Mouse (Mus musculus) heart, postnatal 36 days (tissue): ENCODE measurements around the gene Padi3. TPM values are rescaled to one million over a fixed set of nuclear protein-coding genes. Genes with fewer than 3 reads are reported as not detected.
A peak's percentile ranks its signal among the peaks of the same experiment; 100 is the strongest.

Experiments used
- DNase-seq, 2 experiments: peaks; one replicate each; pipeline ENCODE4 v3.0.0; 2021 to 2022
- intact Hi-C: fragments of 180-260 bp; cut with DNase I; formaldehyde crosslinking; loops from one replicate; pipeline ENCODE4 v1.15.1; 2025
- total RNA-seq, 2 experiments: library from RNA; stranded (reverse); gene quantifications; 2 replicates each; pipeline ENCODE4 v1.2.3; 2021

The Padi3 gene
- under 1 TPM; 0.14 to 0.19 TPM for total RNA-seq

DNA sequence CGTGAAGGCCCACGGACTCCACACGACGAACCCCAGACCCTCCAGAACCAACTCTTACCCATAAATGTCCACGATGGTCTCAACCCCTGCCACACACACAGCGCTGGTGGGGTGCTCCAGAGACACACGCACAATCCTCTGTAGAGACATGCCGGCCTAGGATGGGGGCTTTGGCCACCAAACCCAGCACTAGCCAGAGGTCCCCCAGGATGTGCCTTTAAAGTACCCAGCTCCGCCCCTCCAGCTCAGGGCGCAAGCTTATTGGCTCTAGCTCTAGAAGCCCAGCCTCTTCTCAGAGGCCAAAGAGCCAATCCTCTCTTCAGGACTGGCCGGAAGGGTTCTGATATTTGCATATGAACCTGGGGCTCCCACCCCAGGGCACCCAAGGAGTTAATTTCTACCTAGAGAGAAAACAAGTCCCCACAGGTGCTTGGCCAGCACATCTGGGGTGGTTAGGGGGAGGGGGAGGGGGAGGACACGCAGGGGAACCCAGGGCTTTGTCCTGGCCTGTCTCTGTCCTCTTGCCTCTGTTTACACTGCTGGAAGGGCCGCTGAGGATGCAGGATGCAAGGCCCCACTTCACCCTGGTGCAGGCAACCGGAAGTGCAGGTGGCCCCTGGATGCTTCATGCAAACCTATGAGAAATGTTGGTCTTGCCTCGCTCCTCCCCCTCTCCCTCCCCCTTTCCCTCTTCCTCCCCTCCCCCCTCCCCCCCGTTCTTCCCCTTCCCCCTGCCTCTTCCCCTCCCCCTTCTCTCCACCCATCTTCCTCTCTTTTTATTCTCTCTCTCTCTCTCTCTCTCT, at the start of gene Padi3:
Gene Padi3 (minus strand): TSS at position 191 of the 803 bp plus-strand sequence.
- intact Hi-C loops = no loop called here
- no peak for DNase-seq

GRCm38 (mm10) chr4:140859291-140859690, 48.8 kb upstream of the Padi3 start:
- intact Hi-C loops = no loop called here
- no peak for DNase-seq

DNA sequence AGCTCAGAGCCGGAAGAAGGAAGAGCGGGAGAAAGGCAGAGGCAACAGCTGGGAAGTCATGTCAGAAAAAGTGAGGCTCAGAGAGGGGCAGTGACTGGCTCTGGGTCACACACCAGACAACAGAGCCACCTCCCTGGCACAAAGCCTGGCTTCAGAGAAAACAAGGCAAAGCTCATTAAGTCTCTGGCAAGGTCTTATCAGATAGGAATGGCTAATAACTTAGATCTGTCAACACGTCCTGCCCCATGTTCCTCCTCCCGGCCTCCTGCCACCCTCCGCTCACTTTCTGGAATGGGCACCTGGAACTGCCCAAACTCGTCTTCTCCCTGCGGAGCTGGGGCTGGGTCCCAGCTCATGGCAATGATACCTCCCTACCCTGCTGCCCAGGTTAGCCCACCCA, 47.4 kb upstream of the Padi3 start:
- intact Hi-C loops = no loop called here
- DNase-seq = no peak

DNA sequence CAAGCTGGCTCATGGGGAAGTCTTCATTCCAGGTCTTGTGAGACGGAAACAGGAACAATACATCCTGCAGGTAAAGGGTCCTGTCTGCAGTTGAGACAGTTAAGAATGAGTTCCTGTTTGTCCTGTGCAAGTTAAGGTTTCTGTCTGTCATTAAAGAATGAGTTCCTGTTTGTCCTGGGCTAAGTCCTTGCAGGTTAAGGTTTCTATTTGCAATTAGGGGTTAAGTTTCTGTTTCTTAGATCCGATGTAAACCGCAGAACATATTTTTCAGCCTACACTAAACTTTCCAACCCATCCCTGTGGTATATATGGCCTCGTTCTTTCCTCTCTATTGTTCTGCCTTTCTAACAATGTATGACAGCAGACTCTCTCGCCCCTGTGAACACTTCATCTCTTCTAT, 46.6 kb upstream of the Padi3 start:
- DNase-seq = no peak
- intact Hi-C loops = no loop called here

DNA sequence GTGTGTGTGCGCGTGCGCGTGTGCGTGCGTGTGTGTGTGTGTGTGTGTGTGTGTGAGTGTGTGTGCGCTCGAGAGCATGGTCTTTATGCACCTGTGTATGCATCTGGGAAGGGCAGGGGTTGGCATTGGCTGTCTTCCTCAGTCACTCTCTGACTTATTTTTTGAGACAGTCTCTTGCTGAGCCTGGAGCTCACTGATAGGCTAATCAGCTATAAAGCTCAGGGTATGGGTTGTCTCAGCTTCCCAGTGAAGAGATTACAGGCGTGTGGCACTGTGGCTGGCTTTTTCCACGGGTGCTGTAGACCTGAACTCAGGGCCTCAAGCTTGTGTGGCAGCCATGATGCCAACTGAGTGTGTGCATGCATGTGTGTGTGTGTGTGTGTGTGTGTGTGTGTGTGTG, 44.7 kb upstream of the Padi3 start:
- no peak for DNase-seq
- intact Hi-C loops = no loop called here

DNA sequence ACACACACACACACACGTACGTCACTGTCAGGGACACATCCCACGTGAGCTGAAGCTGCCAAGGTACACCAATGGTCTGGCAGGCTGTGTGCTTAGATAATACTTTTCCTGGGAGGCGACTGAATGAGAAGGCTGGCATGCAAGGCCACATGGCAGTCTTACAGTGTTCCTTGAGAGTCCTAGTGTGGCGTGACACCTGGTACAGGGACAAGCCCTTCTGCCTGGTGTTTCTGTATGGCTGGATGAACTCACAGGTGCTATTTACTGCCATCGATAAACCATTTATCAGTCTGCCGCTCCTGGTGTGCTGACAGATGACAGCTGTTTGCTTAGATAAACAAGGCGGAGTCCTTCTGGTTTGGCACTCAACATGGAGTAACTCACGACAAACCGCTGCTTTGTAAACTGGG, 44.0 kb upstream of the Padi3 start:
- DNase-seq = peak in 1 of 2 experiments; percentile 6
- intact Hi-C loops = no loop called here

DNA sequence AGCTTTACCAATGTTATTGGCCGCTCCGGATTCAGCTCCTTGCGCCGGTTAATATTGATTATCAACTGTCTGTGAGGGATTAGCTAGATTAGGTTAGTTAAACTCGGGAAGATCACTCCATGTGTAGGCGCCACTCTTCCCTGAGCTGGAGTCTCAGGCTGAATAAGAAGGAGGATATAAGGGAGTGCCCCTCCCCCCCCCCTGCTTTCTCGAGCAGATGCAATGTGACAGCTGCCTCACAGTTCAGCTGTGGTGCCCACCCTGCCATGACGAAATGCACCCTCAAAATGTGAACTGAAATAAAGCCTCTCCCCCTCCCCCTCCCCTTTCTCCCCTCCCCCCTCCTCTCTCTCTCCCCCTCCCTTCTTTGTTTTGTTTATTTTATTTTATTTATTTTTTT, 43.2 kb upstream of the Padi3 start:
- DNase-seq = no peak
- intact Hi-C loops = no loop called here

GRCm38 (mm10) chr4:140849310-140849709, 38.9 kb upstream of the Padi3 start:
- no peak for DNase-seq
- intact Hi-C loops = no loop called here

DNA sequence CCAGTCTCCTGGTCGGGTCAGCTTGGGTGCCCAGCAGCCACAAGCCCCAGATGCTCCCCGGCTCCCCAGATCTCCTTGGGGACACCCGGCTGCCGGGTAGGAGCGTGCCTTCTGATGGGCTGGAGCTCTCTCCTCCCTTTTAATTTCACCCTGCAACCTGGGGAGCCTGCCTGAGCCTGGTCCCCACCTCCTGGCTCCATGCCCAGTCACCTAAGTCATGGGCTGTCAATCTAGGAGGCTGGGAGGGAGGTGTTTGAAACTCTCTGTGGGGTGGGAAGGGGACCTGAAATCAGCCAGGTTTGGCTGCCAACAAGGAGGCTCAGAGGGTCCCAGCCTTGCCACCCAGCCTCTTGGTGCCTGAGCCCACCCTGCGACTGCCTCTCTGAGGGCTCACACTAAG, 35.2 kb upstream of the Padi3 start, which contains the start of gene Padi1:
Gene Padi1 (minus strand): TSS at position 113 of the 400 bp plus-strand sequence.
- DNase-seq = no peak
- intact Hi-C loops = no loop called here

DNA sequence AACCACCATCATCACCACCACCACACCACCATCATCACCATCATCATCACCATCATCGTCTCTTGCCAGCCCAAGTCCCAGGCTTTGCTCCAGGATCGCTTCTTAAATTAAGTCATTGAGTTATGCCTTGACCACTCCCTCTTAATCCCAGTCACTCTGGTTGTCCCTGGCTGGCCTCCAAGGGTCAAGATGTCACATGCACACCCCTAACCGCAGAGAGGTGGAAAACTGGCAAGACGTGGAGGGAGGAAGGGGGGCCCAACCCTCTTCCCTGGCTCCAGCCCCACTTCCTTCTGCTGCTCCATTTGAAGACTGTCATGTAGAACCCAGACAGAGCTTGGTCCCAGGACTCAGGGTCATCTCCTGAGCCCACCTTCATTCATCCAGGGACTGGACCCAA, 34.5 kb upstream of the Padi3 start:
- intact Hi-C loops = no loop called here
- no peak for DNase-seq

DNA sequence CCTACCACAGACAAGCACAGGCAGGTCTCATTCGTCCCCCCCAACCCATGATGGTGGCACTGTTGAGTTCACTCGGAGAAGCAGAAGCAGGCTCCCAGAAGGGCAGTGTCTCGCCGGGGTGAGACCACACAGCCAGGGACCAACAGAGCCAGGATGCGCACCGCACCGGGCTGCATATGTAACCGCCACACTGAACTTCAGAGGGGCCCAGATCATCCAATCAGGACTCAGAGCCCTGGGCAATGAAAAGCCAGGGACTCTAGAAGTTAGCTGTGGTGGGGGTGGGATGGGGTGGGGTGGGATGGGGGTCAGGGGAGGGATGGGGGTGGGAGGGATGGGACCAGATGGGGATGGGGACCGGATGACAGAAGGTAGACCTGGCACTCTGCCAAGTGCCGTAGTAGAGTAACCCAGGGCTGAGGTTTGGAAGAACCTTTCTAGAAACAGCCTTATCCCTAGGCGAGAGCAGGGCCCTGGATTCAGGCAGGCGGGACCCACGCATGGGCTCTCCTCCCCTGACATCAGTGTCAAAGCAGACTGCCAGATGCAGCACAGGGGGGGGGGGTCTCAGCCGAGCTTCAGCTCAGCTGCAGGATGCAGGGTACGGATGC, 33.3 kb upstream of the Padi3 start:
- no peak for DNase-seq
- intact Hi-C loops = no loop called here

GRCm38 (mm10) chr4:140842909-140843308, 32.5 kb upstream of the Padi3 start:
- no peak for DNase-seq
- intact Hi-C loops = no loop called here

GRCm38 (mm10) chr4:140837879-140838278, 27.4 kb upstream of the Padi3 start:
- DNase-seq = peak in 1 of 2 experiments; percentile 13
- intact Hi-C loops = no loop called here

- intact Hi-C loops = no loop called here
- DNase-seq = no peak
Measured at GRCm38 (mm10) chr4:140836208-140836866, 25.9 kb upstream of the Padi3 start.

DNA sequence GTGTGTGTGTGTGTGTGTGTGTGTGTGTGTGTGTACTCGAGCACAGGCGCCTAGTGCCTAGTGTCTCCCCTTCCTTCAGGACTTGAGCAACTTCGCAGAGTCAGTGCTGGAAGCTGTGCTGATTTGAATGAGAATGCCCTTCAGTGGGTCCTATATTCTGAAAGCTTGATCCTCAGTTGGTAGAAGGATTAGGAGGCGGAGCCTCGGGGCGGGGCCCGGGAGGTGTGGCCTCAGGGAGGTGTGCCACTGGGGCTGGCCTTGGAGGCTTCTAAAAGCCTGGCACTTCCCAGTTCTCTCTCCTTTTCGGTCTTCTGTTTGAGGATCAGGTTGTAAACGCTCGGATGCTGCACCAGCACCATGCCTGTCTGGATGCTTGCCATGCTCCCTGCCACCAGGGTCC, 25.2 kb upstream of the Padi3 start:
- DNase-seq = no peak
- intact Hi-C loops = no loop called here

- intact Hi-C loops = no loop called here
- DNase-seq = no peak
Measured at GRCm38 (mm10) chr4:140834327-140834934, 24.0 kb upstream of the Padi3 start.

GRCm38 (mm10) chr4:140832821-140833220, 22.4 kb upstream of the Padi3 start:
- no peak for DNase-seq
- intact Hi-C loops = no loop called here

- no peak for DNase-seq
- intact Hi-C loops = no loop called here
Measured at GRCm38 (mm10) chr4:140831808-140832207, 21.4 kb upstream of the Padi3 start.

DNA sequence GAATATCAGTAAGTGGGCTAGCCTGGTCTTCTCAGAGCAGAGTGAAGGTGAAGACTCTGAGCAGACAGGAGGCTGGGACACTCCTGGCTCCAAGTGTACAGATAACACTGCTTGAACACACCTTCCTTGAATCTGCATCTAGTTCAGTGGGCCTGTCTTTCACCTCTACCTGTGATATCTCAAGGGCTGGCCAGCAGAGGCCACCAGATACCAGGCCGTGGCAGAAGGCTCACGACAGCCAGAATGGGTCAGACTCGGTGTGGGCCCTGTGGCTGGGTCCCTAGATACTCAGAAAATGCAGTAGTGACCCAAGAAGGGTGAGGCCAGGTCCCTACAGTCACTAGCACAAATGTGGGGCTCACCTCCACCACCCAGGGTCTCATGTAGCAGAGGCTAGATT, 16.8 kb upstream of the Padi3 start:
- no peak for DNase-seq
- intact Hi-C loops = no loop called here

- DNase-seq = no peak
- intact Hi-C loops = no loop called here
Measured at GRCm38 (mm10) chr4:140825942-140826341, 15.5 kb upstream of the Padi3 start.

- DNase-seq = peak in 1 of 2 experiments; percentile 59
- intact Hi-C loops = loop anchor here (2.0 to 5.0 kb wide), 2 partner anchors 81 to 135 kb away; no protein-coding TSS in a partner anchor
Measured at GRCm38 (mm10) chr4:140821988-140822387, 11.5 kb upstream of the Padi3 start.
